In genomic region chr10:77408241-77408640, GRCm38 (mm10) we compare ENCODE assay signal across 22 mouse cellular contexts. TPM values are rescaled to one million over a fixed set of nuclear protein-coding genes. Genes with fewer than 3 reads are reported as not detected.
DNase-seq lines count a peak whose midpoint lies in the region; ATAC-seq lines count a peak whose summit lies in the region.
"Had no signal": no experiment of that assay in that cellular context is flagged by ENCODE, and none has a peak within 500 bp of the region (broad histone marks: within the 10 kb centered on the region; RNA-seq: fewer than 3 reads in every experiment).

No protein-coding gene starts in this region.

- H3K4me3 ChIP-seq in heart, embryonic 12.5 days, result no peak overlapping the region
- H3K4me3 ChIP-seq: embryonic facial prominence, embryonic 13.5 days; embryonic facial prominence, embryonic 15.5 days; erythroblast, embryonic 14.5 days; forebrain, embryonic 10.5 days; forebrain, embryonic 12.5 days had no signal

- no peaks in the 10 kb centered on the region for H3K36me3 ChIP-seq in heart, embryonic 12.5 days
- H3K36me3 ChIP-seq: embryonic facial prominence, embryonic 13.5 days; embryonic facial prominence, embryonic 15.5 days; forebrain, embryonic 10.5 days; forebrain, embryonic 12.5 days had no signal

- H3K27ac ChIP-seq in heart, embryonic 12.5 days (ENCODE audit: poor library complexity, severe bottlenecking), result no peak overlapping the region
- H3K27ac ChIP-seq: embryonic facial prominence, embryonic 13.5 days; embryonic facial prominence, embryonic 15.5 days; forebrain, embryonic 10.5 days; forebrain, embryonic 12.5 days had no signal

- ATAC-seq in heart, embryonic 12.5 days (ENCODE audit: insufficient number of reproducible peaks, low FRiP score), result no peak
- ATAC-seq: forebrain, embryonic 14.5 days had no signal

- no peak overlapping the region for H3K4me2 ChIP-seq in heart, embryonic 12.5 days
- H3K4me2 ChIP-seq: embryonic facial prominence, embryonic 13.5 days; embryonic facial prominence, embryonic 15.5 days; forebrain, embryonic 12.5 days had no signal

- peaks cover 10% of the 10 kb centered on the region for H3K4me1 ChIP-seq in heart, embryonic 12.5 days (replicated peaks)
- H3K4me1 ChIP-seq: embryonic facial prominence, embryonic 13.5 days; embryonic facial prominence, embryonic 15.5 days; forebrain, embryonic 12.5 days had no signal

- H3K9ac ChIP-seq in heart, embryonic 12.5 days, result no peak overlapping the region
- H3K9ac ChIP-seq: embryonic facial prominence, embryonic 13.5 days; embryonic facial prominence, embryonic 15.5 days; forebrain, embryonic 12.5 days had no signal

- intact Hi-C loops in gastrocnemius, postnatal 36 days (cut with DNase I), result no loop called here
- intact Hi-C loops in heart, postnatal 36 days (cut with DNase I), result no loop called here

- WGBS in heart, embryonic 12.5 days, result 75% methylated on average over 9 of the region's 9 CpGs

- DNase-seq in gastrocnemius, adult 18-20 months (ENCODE audit: low spot score), result peak; percentile 24
- no peak for DNase-seq in gastrocnemius, postnatal 36 days
- peak; percentile 40 to 58 for DNase-seq in heart, adult 18-20 months
- peak; percentile 26 to 28 for DNase-seq in heart, adult 9 months (ENCODE audit: low spot score in 2 of 2)
- DNase-seq in heart, postnatal 36 days, result no peak
- DNase-seq: adrenal gland, adult 2 months; adrenal gland, postnatal 10 days; adrenal gland, postnatal 25 days; cerebellum, adult 11 months; cerebellum, adult 18-20 months; cerebellum, adult 8-10 months; cerebellum, adult 9-11 months; cerebellum, postnatal 14 days; cerebellum, postnatal 36 days; embryo, embryonic 11 days had no signal

- H3K9me3 ChIP-seq in heart, embryonic 12.5 days (replicated peaks), result no peaks in the 10 kb centered on the region
- H3K9me3 ChIP-seq: embryonic facial prominence, embryonic 13.5 days; embryonic facial prominence, embryonic 15.5 days; forebrain, embryonic 10.5 days; forebrain, embryonic 12.5 days had no signal

- H3K27me3 ChIP-seq in heart, embryonic 12.5 days (replicated peaks), result no peaks in the 10 kb centered on the region
- H3K27me3 ChIP-seq: embryonic facial prominence, embryonic 13.5 days; embryonic facial prominence, embryonic 15.5 days; forebrain, embryonic 12.5 days had no signal

RNA-seq across cellular contexts. Expression of gene Adarb1, which starts 9.8 kb away (rescaled TPM):
- 1 to 10 TPM; 5.5 to 5.8 TPM for total RNA-seq in gastrocnemius, adult 18-20 months (2021)
- 10 to 100 TPM in 1 of 2 experiments, 1 to 10 TPM in 1; 5.9 to 10.7 TPM for total RNA-seq in gastrocnemius, postnatal 36 days (2021)
- 10 to 100 TPM; 12.2 to 12.7 TPM for total RNA-seq in heart, adult 18-20 months (2021)
- polyA plus RNA-seq in heart, embryonic 12.5 days (2016; fragmentation: Nextera tagmentation; extraction: Ambion mirVana), result 13.3 and 14.2 TPM in 2 replicates
- total RNA-seq in heart, postnatal 36 days (2021), result 10 to 100 TPM; 16.9 to 22.0 TPM
- polyA plus RNA-seq: erythroblast, embryonic 14.5 days had no signal

Comparison
In these comparisons a context has a peak if more than half of its experiments do, and no peak if none do; other contexts are left out.
1. DNase-seq: peak in gastrocnemius, adult 18-20 months (single experiment), heart, adult 18-20 months (2 of 2) and heart, adult 9 months (2 of 2); none in gastrocnemius, postnatal 36 days (0 of 2) and heart, postnatal 36 days (0 of 2).